Mouse (Mus musculus) left cerebral cortex, postnatal 36 days (tissue): ENCODE results near the gene Dock10. TPM values are rescaled to one million over a fixed set of nuclear protein-coding genes. Genes with fewer than 3 reads are reported as not detected.
A peak's percentile ranks its signal among the peaks of the same experiment; 100 is the strongest.
"Not testable (repeated sequence)": the region's sequence is repeated elsewhere in the genome, so short reads cannot be mapped to it uniquely, and the experiment has no call there.

Source experiments
- DNase-seq, 2 experiments: peaks; one replicate each; pipeline ENCODE4 v3.0.0; 2021 to 2022; ENCODE audit warnings: low spot score in 2 of 2, mixed read lengths in 1 of 2
- intact Hi-C: fragments of 180-260 bp; cut with DNase I; formaldehyde crosslinking; loops from one replicate; pipeline ENCODE4 v1.15.1; 2025
- total RNA-seq, 2 experiments: library from RNA; stranded (reverse); gene quantifications; 2 replicates each; pipeline ENCODE4 v1.2.3; 2021

Dock10 gene
- 10 to 100 TPM; 24.4 to 36.4 TPM for total RNA-seq

DNA sequence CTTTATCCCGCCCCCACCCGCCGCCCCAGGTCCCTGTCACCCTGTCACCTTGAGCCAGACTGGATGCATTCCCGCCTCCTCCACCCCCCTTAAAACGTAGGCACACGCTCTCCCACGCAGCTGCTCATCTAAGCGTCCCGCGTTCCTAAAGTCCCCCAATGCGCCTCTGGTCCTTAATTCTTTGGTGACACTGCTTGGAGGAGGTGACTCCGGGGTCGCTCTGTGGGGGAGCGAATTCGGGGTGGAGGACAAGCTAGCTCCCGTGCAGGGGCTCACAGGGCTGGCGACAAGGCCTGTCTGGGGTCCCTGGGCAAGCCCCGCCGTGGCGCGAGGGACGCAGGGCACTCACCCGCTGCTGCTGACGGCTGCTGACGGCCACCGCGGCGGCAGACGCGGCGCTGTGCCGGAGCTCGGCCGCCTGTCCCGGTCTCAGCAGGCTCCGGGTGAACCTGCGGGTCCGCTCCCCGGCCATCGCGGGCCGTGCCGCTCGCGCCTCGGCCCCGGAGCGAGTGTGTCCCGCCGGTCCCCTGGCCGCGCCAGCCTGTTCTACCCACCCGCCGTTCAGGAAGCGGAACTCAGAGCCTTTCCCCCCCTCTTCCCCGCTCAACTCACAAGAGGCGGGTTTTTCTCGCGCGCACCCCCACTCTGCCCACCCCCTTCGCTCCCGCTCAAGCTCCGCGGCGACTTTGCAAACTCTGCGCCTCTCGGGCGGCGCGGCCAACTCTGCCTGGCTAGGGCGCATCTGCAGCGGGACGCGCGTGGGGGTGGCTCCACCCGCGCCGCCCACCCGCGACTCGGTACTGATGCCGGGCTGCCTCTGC is at the start of gene Dock10:
Gene Dock10 (minus strand): TSS at position 551 of the 821 bp plus-strand sequence.
- intact Hi-C loops, result no loop called here
- DNase-seq, result peak; percentile 54 to 62

GRCm38 (mm10) chr1:80806835-80807398 is 48.6 kb upstream of the Dock10 start:
- intact Hi-C loops, result no loop called here
- DNase-seq, result no peak

- intact Hi-C loops, result no loop called here
- no peak for DNase-seq
Measured at GRCm38 (mm10) chr1:80802023-80802422, 43.7 kb upstream of the Dock10 start.

- intact Hi-C loops, result no loop called here
- no peak for DNase-seq
Measured at GRCm38 (mm10) chr1:80785066-80785779, 26.9 kb upstream of the Dock10 start.

GRCm38 (mm10) chr1:80784155-80784554 is 25.8 kb upstream of the Dock10 start:
- DNase-seq, result no peak
- intact Hi-C loops, result no loop called here

DNA sequence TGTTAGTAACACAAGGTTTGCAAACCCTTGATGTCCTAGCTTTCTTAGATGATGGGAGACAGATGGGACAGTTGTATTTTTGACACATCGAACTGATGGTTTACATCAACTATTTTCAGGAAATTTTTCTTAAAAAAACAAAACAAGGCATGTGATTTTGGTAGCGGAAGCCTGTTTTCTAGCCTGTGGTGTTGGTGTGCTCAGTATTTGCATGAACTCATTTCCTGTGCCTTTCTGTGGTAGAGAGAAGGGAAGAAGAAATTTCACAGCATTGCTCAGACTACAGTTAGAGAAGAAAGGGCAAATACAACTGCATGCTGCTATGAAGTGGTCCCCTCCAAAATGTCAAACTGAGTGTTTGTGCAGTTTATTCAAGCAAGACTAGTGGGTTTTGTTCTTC is 7.2 kb upstream of the Dock10 start:
- intact Hi-C loops, result no loop called here
- no peak for DNase-seq

GRCm38 (mm10) chr1:80763042-80763950 is 5.0 kb upstream of the Dock10 start:
- intact Hi-C loops, result no loop called here
- no peak for DNase-seq

GRCm38 (mm10) chr1:80758798-80759184 is 464 bp upstream of the Dock10 start:
- intact Hi-C loops, result no loop called here
- no peak for DNase-seq

GRCm38 (mm10) chr1:80757650-80757976 is 714 bp downstream of the Dock10 start:
- DNase-seq, result peak in 1 of 2 experiments; percentile 5
- intact Hi-C loops, result no loop called here

GRCm38 (mm10) chr1:80756824-80757649 is 1.3 kb downstream of the Dock10 start:
- peak; percentile 4 to 7 for DNase-seq

GRCm38 (mm10) chr1:80756060-80756439 is 2.3 kb downstream of the Dock10 start:
- DNase-seq, result no peak
- intact Hi-C loops, result no loop called here

More at GRCm38 (mm10) chr1:80756824-80757649, 1.3 kb downstream of the Dock10 start:
- intact Hi-C loops, result no loop called here

DNA sequence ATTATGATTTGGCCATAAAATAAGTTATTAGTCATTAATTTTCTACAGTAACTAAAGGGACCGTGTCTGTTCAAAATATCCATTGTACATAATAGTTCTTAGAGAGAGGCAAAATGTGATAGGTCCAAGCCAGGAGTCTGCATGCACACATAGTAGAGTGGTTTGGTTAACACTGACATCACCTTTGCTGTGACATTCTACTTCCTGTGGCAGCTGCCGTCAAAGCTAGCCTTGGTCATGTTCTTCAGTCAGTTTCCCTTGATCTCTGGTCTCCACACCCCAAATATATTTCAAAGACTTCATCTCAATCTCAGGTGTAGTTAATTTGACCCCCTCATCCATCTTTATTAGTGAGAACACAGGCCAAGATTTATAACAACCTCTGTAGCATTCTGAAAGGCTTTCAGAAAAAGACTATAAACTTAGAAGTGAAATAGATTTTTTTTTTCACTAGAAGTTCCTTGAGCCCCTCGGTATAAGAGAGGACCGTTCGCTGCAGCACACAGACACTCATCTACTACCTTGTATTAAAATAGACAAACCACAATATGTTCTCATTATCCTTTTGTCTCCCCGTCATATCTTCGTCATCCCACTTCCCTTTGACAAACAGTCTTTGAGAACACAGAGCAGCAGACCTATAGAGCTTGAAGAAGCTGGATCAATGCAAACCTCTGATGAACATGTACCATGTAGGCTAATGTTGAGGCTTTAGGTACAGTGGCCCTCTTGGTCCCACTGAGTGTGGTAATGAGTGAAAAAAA is 2.8 kb downstream of the Dock10 start:
- intact Hi-C loops, result no loop called here
- DNase-seq, result no peak

DNA sequence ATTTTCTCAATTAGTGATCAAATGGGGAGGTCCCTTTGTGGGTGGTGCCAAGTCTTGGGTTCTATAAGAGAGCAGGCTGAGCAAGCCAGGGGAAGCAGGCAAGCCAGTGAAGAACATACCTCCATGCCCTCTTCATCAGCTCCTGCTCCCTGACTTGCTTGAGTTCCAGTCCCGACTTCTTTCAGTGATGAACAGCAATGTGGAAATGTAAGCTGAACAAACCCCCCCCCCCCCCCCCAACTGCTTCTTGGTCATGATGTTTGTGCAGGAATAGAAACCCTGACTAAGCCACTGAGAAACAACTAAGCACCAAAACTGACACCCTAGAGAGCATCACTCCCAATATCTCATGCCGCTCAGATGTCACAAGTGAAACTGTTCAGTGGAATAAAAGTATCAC is 9.2 kb downstream of the Dock10 start:
- DNase-seq, intact Hi-C loops: not testable (repeated sequence)

DNA sequence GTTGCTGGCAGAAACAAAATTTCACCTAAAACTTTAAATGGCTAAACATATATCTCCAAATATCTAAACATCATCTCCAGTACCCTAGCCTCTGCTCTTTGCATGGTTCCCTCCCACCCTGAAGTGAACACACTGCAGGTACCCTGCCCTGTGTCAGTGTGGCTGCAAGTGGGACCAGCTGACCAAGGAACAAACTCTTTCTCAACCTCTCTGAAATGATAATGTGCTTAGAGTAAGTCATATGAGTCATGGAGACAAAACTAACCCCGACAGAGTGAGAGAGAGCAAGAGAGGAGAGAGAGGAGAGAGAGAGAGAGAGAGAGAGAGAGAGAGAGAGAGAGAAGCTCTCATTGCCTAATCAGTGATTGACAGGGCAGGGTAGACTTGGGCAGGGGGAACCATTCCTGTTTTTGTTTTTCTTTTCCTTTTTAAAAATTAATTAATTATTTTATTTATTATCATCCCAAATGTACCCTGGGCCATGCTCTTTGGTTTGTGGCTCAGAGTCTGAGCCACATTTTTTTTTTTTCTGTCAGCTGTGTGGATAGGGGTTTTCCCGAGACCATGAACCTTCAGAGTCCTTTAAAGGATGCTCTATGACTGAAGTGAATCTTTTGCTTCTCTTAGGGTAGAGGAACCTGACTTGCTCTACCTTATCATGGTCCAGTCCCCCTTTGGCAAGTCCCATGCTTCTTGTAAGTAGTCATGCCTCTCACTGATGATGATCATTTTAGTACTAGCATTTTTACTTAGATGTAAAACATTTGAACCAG is 11.4 kb downstream of the Dock10 start:
- intact Hi-C loops, result no loop called here
- DNase-seq, result no peak

DNA sequence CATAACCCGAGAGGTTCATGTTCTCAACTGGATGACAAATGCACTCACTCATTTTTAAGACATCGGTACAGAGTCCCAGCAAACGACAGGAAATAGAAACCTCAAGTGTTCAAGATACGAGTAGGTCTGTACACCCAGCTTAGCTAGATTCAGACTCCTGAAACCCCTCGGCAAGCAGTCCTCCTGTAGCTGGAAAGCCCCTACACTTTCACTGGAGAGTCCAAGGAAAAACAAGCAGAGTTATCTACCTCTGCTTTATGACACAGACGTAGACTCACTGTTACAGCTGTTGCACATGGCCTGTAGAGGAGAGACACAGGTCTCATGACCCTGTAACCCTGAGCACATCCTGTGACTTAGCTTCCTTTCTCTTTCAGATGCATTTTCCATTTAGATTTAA is 12.1 kb downstream of the Dock10 start:
- intact Hi-C loops, result no loop called here
- DNase-seq, result no peak

DNA sequence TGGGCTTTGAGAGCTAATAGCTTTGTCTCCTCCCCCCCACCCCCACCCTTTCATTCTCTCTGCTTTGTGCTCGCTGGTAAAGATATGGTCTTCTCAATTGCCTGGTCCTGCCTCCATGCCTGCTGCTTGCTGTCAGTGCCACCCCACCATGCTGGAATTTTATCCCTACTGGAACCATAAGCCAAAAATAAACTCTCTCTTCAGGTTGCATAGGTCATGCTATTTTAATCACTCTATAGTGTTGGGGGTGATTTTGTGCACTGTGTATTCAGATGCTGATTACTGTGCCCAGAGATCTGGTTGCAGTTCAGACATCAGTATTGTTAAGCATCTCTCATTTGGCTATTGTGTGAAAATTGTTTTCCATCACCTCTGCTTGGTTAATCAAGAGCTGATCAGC is 18.9 kb downstream of the Dock10 start:
- DNase-seq, result no peak
- intact Hi-C loops, result no loop called here

- no peak for DNase-seq
- intact Hi-C loops, result no loop called here
Measured at GRCm38 (mm10) chr1:80737812-80738391, 20.4 kb downstream of the Dock10 start.
